Mouse (Mus musculus) lung, adult 2 months (tissue): ENCODE results near the gene Igflr1.

Experiments used
- CTCF ChIP-seq: fragments of 200-500 bp; IDR thresholded peaks from 2 replicates; pipeline ENCODE4 v1.5.1; 2011; ENCODE audit warnings: mild to moderate bottlenecking, low read length, control low read depth; ENCODE audit not compliant: insufficient read depth
- POLR2A ChIP-seq: fragments of 200-500 bp; IDR thresholded peaks from 2 replicates; pipeline ENCODE4 v1.6.1; 2011; ENCODE audit warnings: low read depth, mild to moderate bottlenecking, control low read depth, low read length, borderline replicate concordance; ENCODE audit errors: extremely low read depth

DNA sequence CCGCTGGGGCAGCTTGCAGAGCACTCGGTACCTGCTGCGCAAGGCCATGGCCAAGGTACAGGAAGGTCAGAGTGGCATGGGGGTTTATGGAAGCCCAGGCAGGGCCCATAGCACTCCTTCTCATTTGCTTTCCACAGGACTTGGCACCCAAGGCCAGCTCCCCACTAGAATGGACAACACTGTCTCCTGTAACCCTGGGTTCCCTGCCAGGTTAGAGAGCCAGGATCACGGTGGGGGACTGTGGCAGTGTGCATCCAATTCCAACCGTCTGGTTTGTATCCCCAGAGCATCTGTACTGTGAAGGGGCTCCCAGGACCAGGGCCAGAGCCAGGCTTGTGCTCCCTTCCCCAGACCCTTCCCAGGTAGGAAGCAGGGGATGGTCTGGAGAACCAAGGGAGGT, 44.4 kb upstream of the Igflr1 start:
- TF ChIP-seq POLR2A (no peak), CTCF (no peak)
